Mouse (Mus musculus) gastrocnemius, postnatal 14 days (tissue): Measurements from ENCODE around the gene St3gal6. TPM values are rescaled to one million over a fixed set of nuclear protein-coding genes. Genes with fewer than 3 reads are reported as not detected.

ENCODE experiments used
- DNase-seq: peaks from one replicate; pipeline ENCODE4 v3.0.0; 2021; ENCODE audit warnings: mixed read lengths
- intact Hi-C: fragments of 180-260 bp; cut with DNase I; formaldehyde crosslinking; loops from one replicate; pipeline ENCODE4 v1.15.1; 2025; ENCODE audit warnings: low total_unique reads
- total RNA-seq, 2 experiments: library from RNA; stranded (reverse); gene quantifications; 2 replicates each; pipeline ENCODE4 v1.2.3; 2021

Gene St3gal6
- total RNA-seq, 2 experiments from 2014 or later = 45.5 to 50.0 TPM

DNA sequence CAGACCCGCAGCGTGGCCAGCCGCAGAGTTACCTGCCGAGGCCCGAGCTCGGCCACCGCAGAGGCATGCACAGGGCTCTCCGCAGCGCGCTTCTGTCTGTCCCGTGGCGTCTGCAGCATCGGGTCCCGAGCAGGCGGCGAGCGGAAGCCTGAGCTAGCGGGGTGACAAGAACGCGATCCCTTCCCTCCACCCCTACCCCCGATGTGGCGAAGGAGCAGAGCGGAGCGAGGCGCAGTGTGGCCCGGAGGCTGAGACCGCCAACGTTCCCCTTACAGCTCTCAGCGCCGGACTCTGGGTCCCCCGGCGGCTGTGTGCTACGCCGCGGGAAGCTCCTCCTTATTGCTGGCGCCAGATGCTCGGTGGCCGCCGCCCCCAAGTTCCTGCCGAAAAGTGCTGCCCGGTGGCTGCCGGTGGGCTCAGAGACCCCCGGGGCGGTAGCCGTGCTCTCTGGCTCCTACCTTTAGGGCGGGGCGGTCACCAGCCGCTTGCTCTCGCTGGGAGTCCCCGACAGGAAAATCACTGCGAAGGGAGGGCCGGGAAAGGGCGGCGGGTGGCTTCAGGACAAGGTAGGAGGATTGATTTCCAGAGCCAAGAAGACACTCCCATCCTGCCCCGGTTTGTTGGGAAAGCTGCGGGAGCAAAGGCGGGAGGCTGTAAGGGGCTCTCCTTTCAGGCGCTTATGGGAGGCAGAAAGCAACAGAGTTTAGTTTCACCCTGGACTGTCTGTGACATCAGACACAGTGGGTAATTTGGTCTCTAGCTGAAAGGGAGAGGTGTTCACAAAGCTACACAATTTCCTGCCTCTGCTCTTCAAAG lies 791 bp downstream of the St3gal6 start:
- intact Hi-C loops = loop anchor here (5.0 kb wide), 1 partner anchor 56 kb away; no protein-coding TSS in a partner anchor
- peak; percentile 66 for DNase-seq

DNA sequence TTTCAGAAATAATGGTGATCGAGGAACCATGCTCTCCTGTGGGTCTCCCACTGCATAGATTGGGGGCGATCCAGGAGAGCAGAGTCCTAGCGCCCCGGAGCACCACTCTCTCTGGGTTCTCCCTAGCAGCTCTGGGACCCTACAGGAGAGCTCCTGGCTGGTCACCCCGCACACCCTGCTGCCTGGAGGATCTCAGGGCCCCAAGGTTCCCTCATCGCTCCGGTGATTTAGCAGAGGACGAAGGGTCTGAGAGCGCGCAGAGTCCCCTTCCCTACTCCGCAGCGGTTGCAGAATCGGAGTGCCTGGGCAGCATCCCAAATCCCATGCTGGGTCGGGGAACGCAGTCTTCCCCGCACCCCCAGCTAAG lies 1.4 kb downstream of the St3gal6 start:
- intact Hi-C loops = loop anchor here (5.0 kb wide), 1 partner anchor 55 kb away; no protein-coding TSS in a partner anchor
- DNase-seq = no peak

DNA sequence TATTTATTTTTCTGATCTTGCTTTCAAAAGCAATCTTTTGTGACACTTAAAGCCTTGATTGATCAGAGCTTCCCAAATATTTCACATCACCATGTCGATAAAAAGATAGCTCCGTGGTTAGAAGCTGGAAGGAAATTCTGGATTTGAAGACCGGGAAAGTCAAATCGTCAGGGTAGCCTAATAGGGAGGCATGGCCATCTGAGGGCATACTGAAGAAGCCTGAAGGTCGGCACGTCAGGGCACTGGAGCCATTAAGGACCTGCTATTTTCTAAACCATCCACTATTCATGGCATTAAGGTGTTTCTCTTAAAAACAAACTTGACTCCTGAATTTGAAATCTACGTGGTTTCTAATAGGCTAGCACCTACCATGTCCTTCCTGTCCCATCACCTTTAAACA lies 2.1 kb downstream of the St3gal6 start:
- intact Hi-C loops = loop anchor here (5.0 kb wide), 1 partner anchor 55 kb away; no protein-coding TSS in a partner anchor
- DNase-seq = no peak

DNA sequence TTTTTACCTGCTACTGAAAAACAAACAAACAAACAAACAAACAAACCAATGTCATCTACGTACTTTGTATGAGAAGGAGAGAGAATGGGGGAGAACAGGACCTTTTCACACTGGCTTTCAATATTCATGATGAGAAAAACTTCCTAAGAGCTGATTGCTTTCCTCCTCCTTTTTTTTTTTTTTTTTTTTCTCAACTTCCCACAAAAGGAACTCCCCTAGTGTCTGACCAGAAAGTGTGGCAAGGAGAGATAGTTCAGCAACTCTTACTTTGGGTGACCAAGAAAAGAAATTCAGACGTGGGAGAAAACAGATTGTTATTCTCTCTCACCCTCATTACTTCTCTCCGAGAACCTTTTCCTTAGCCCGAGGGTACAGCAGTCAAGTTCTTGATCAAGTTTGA lies 2.9 kb downstream of the St3gal6 start:
- intact Hi-C loops = loop anchor here (5.0 kb wide), 1 partner anchor 54 kb away; no protein-coding TSS in a partner anchor
- no peak for DNase-seq

DNA sequence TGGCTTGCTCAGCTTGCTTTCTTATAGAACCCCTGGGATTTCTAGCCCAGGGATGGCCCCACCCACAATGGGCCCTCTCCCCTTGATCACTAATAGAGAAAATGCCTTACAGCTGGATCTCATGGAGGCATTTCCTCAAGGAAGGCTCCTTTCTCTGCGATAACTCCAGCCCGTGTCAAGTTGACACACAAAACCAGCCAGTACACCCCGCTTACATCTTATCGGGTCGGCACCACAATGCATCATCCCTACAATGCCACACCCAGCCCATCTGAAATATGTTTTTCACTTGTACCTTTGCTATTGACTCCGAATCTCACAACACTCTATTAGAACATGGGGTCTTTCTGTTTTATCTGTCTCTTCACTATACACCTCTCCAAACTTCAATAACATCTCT lies 3.6 kb downstream of the St3gal6 start:
- DNase-seq = no peak
- intact Hi-C loops = loop anchor here (5.0 kb wide), 1 partner anchor 53 kb away; no protein-coding TSS in a partner anchor

DNA sequence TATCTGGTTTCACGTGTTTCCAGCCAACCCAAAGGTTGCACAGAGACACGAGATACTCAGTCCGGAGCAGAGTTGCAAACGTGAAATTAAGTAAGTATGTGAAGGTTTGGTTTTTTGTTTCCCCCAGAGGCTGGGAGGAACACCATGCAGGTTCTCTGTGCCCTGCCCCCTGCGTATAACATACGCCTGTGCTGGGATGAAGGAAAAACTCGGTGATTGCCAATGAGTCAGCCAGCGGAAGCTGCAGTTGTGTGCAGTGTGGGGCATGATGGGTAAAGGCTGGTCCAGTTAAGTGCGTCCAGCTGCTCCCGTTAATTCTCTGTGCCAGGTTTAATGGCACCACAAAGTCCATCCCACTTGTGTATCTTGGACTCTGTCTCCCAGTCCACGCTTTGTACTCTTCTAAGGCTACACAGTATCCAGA lies 4.4 kb downstream of the St3gal6 start:
- DNase-seq = no peak

DNA sequence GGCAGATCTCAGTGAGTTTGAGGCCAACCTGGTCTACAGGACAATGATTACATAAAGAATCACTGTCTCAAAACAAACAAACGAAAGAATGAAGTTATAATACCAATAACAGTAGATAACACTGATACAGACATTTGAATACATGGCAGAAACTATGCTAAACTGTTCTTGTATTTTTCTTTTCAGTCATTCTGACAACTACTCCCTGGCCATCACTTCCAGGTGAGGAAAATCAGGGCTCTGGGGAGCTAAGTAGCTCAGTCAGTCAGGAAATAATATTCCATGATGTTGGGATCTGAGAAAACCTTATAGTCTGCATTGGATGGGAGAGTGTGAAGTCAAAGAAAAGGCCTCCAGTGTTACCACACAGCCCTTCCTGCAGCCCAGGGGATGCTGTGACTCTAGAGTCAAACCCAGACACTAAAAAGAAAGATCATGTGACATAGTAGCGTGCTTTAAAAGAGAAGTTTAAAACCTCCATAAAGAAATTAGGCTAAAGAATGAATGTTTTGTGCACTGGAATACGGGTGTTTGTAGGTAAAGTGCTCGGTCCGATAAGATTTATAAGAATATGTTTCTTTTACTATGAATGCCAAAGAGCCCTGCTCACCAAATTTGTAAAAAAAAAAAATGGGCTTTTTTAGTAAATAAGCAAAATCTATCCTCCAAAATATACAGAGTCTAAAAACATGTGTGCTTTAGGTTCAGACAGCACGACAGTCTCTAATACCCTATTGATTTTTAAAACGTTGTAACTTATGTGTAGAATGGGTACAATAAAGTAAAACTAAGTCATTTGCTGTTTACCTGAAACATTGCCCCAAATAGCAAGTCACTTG lies 6.9 kb downstream of the St3gal6 start:
- no peak for DNase-seq
- intact Hi-C loops = no loop called here

More for the DNA sequence above, 4.4 kb downstream of the St3gal6 start:
- intact Hi-C loops = loop anchor here (5.0 kb wide), 1 partner anchor 52 kb away; no protein-coding TSS in a partner anchor

DNA sequence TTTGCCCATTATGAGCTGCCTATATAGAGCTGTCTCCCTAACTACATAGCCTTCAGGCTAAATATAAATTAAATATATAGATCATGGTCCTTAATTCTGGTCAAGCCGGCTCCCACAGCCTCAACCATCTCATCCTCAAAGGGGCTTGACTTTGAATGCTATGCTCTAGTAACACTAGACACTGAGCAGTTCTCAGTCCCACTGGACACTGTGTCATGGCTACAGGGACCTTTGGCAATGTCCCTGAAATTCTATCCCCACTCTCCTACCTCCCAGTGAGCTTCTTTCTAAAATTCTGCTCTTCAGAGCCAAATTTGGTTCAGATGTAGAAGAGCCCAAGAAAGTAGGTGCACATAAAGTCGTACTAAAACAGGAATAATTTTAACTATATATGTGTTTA lies 7.9 kb downstream of the St3gal6 start:
- intact Hi-C loops = no loop called here
- DNase-seq = no peak

DNA sequence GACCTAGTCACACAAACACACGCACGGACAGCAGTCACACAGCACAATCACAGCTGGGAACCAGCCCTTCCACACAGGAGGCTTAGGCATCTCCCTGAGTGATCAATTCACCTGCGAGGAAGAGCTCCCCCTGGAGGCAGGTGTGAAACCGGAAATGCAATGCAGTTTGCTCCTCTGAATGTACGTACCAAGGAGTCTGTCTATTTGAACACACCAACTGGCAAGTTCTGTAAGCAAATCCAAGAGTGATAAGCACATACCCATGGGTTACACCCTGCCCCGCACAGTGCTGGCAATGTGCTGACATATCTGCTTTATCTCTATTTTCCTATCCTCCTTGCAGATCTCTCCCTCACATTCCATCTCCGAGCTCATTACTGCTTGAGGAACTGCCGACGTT lies 9.5 kb downstream of the St3gal6 start:
- intact Hi-C loops = no loop called here
- DNase-seq = no peak

DNA sequence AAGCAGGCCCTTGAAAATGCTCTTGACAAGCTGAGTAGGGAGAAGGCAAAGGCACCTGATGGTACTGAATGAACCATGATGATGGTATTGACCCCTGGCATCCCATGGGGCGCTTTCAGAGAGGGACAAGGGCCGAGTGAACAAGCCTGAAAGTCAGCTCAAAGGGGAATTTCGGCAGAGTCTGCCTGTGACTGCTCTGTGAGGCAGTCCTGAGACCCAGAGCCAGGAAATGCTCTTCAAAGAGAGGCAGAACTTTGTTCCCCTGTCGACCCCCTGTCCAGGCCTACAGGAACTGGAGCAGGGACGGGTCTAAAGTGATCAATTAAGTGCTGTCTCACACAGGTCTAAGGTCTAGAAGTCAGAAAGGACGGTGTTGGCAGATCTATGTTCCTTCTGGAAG lies 10.3 kb downstream of the St3gal6 start:
- intact Hi-C loops = no loop called here
- DNase-seq = no peak

DNA sequence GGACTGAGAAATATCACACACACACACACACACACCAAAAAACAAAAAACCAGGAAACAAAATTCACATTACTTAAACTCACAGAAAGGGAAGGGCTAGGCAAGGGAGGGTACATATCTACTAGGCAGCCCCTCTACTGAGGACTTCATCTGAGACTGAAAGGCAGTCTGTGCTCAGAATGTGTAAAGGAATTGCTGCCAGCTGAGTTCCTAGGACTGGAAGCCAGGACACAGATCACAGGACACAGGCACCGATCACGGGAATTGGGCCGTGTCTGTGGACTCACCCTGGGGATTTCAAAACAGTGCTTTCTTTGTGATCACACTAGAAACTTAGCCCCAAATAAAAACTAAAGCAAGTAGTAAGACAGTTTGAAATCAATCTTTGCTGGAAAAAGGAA lies 11.2 kb downstream of the St3gal6 start:
- DNase-seq = no peak
- intact Hi-C loops = no loop called here

DNA sequence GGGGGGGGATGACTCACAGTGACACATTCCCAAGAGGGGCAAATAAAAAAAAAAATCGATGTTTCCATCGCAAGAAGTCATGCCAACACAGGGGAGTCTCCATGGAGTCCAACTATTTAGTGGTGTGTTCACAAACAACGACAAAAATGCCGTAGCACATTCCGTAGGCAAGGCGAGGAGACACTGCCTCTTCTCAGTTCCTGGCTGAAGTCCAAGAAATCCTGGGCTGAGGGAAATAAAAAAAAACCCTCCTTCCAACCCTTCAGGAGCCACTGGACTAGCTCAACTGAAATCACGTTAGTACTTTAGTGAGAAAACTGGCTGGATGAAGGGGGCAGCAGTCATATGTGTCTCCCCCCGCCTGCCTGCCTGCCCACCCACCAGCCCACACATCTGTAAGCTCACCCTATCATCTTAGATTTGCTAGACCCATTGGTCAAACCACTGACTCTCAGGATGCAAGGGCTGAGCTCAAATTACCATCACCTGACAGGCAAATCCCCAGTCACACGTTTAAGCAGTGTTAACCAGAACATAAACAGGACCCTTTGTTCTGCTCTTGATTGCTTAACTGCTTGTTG lies 11.8 kb downstream of the St3gal6 start:
- no peak for DNase-seq
- intact Hi-C loops = no loop called here

DNA sequence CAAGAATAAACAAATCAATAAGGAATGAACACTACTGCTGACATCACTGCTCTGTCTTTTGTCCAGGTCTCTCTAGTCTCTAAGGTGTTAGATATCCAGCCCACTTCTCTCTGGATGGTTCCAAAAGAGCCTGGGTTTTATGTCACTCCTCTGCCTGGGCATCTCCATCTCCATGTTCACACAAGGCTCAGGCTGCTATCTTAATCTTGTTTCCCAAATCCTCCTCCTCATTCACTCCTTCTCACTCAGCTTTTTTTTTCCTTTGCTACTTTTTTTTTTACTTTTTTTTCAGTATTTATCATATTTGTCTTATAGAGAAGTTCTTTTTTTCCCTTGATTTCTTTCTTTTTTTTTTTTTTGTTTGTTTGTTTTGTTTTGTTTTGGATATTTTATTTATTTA lies 19.1 kb downstream of the St3gal6 start:
- DNase-seq = no peak
- intact Hi-C loops = no loop called here

DNA sequence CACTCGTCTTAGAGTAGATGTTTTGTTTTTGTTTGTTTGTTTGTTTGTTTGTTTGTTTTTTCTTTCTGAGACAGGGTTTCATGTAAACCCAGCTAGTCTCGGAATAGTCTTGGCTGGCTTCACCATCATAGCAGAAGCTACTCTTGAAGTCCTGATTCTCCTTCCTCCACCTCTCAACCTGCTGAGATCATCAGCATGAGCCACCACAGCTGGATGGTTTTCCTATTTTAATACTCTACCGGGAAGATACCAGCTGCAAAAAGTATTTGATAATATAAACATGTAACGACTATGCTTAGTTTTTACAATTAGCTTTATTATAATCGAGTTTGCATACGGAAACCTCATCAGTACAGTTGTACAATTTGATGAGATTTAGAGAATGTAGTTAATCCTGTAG lies 21.5 kb downstream of the St3gal6 start:
- intact Hi-C loops = no loop called here
- DNase-seq = no peak

DNA sequence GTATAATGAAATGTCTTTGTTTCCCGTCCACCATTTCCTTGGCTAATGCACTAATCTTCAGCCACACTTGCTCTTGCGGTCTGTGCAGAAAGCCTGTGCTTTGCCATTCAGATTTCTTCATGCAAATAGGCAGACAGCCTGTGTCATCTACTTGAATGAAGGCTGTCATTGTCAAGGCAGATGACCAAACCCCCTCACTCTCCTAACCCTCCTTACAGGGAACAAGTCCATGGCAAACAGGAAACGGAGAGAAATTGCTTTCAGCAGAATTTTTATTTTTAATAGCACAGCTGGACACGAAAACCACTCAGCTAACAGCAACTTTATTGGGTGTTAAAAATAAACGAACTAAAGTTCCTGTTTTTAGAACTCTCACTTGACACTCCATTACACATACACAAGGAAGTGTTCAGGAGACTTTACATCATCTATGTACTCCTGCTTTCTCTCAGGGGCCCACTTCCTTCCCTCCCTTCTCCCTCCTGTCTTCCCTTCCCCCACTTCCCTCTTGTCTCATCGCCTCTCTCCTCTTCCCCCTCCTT lies 22.2 kb downstream of the St3gal6 start:
- intact Hi-C loops = no loop called here
- DNase-seq = no peak

DNA sequence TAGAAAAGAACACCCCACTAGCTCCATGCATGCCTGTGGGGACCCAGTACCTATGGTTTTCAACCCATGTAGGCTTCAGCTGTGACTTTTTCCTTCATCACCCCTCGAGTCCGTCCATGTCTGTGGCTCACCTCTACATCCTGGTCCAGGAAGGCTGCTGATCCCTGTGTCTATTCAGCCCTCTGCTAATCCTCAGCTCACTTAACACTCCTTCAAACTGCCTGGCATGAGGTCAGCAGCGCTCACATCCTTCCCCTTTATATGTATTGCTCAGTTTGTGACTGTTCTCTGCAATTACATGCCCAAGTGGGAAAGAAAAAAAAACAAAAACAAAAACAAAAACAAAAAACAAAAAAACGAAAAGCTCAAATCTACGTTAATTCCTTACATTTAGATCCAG lies 24.4 kb downstream of the St3gal6 start:
- no peak for DNase-seq
- intact Hi-C loops = no loop called here

DNA sequence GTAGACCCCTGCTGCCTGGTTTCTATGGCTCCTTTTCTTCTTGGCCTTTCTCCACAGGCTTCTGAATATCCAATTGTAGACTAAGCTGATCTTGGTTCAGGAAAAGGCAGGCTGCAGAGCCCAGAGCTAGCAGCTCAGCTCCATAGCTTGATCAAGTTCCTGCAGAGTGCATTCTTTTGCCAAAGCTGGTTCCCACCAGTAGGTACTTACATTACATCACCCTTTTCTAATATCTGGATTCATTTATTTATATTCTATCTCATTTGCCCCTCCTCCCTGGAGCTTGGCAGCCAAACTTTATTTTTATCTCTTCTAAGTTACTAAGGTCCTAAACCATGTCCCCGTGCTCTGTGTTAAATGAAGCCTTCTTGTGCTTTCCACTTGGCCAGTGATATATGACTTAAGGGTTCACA lies 24.9 kb downstream of the St3gal6 start:
- intact Hi-C loops = no loop called here
- DNase-seq = no peak

DNA sequence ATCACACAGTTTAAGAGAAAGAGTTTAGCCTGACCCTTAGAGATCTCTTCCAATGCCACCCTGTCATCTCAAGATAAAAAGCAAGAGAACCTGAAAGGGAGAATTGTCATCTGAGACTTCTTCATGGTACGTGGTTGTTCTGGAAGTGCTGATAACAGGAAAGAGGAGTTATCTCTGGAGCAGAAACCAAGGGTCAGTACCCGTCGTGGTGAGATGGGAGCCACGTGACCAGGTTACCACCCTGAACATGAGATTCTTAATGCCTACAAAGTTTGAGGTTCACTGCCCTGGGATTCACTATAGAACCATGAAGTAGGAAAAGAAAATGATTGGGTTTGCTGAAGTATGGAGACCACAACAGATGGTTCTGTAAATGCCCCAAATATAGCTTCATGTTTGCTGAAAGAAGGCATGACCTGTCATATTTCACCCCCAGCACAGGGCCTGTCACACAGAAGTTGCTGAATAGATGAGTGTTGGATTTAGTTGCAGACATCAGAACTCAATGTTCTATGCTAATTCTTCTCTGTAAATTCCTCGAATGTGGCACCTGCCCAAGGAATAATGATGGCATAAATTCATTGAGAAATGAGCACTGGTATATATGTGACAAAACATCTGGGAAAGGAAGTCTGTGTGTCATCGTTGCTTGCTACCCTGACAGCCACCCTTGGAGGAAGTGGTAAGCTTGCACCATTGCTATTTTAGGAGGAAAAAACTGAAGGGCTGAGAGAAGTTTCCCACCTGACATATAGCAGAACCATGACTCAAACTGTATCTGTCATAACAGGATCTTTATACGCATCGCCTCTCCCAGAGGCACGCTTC lies 25.9 kb downstream of the St3gal6 start:
- intact Hi-C loops = no loop called here
- no peak for DNase-seq

DNA sequence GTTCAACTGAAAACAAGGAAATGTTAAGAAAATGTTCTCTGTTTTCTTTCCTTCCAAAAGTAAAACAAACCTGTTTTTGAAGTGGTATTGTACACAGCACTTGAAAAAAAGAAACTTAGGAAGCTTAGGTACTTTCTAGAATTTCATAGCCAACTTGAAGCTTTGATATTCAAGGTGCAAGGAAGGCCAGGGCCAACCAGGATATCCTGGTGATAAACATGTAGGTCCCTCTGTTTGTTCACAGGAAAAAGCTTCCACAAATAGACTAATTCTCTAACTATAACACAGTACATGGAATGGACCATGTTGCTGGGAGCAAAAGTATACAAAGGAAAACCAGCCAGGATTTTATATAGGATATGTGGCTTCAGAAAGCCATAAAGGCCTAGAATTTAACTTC lies 27.3 kb downstream of the St3gal6 start:
- intact Hi-C loops = no loop called here
- no peak for DNase-seq
